Comparison of ENCODE assay signal across 10 mouse cellular contexts in genomic region chr10:56611564-56612288, GRCm38 (mm10).
DNase-seq lines count a peak whose midpoint lies in the region; TF ChIP-seq lines count a peak whose summit lies in the region.
"Had no signal": no experiment of that assay in that cellular context is flagged by ENCODE, and none has a peak within 500 bp of the region (broad histone marks: within the 10 kb centered on the region; RNA-seq: fewer than 3 reads in every experiment).

No protein-coding gene starts in this region.

- H3K27ac ChIP-seq in left cerebral cortex, adult 2 months, result no peak overlapping the region
- H3K27ac ChIP-seq: liver, embryonic 13.5 days had no signal

- peak; percentile 64 for DNase-seq in adrenal gland, adult 2 months
- no peak for DNase-seq in adrenal gland, postnatal 10 days
- peak; percentile 18 for DNase-seq in left cerebral cortex, postnatal 10 days (ENCODE audit: extremely low spot score in 1 of 2, low spot score in 2 of 2)
- no peak for DNase-seq in left cerebral cortex, adult 2 months (ENCODE audit: extremely low spot score in 1 of 2, low spot score in 2 of 2)
- peak; percentile 5 for DNase-seq in cerebellum, adult 8-10 months
- peak; percentile 7 to 15 for DNase-seq in layer of hippocampus, postnatal 14 days (ENCODE audit: low spot score in 2 of 2)
- no peak for DNase-seq in spleen, adult 18-20 months
- no peak for DNase-seq in natural killer cell, adult 2 months (ENCODE audit: low spot score in 2 of 2)
- DNase-seq: kidney, postnatal 14 days; liver, embryonic 13.5 days had no signal

- no peak overlapping the region for H3K4me3 ChIP-seq in left cerebral cortex, adult 2 months
- H3K4me3 ChIP-seq: liver, embryonic 13.5 days had no signal

- intact Hi-C loops in left cerebral cortex, postnatal 10 days (cut with DNase I), result no loop called here
- intact Hi-C loops in left cerebral cortex, adult 2 months (cut with DNase I), result no loop called here

- no peak for TF ChIP-seq CTCF in left cerebral cortex, adult 2 months (IDR thresholded peaks at IDR 0.05)

Comparison
In these comparisons a context has a peak if more than half of its experiments do, and no peak if none do; other contexts are left out.
1. DNase-seq: peak in adrenal gland, adult 2 months (single experiment), left cerebral cortex, postnatal 10 days (2 of 2), cerebellum, adult 8-10 months (single experiment) and layer of hippocampus, postnatal 14 days (2 of 2); none in adrenal gland, postnatal 10 days (single experiment), left cerebral cortex, adult 2 months (0 of 2), spleen, adult 18-20 months (0 of 2) and natural killer cell, adult 2 months (0 of 2).